Mouse (Mus musculus) cerebellum, postnatal 25 days (tissue): ENCODE data around the gene Nkx2-4.
A peak's percentile ranks its signal among the peaks of the same experiment; 100 is the strongest.

Source experiments
- DNase-seq, 2 experiments: peaks; one replicate each; pipeline ENCODE4 v3.0.0; 2021; ENCODE audit warnings: mixed read lengths in 2 of 2

Nkx2-4 gene

DNA sequence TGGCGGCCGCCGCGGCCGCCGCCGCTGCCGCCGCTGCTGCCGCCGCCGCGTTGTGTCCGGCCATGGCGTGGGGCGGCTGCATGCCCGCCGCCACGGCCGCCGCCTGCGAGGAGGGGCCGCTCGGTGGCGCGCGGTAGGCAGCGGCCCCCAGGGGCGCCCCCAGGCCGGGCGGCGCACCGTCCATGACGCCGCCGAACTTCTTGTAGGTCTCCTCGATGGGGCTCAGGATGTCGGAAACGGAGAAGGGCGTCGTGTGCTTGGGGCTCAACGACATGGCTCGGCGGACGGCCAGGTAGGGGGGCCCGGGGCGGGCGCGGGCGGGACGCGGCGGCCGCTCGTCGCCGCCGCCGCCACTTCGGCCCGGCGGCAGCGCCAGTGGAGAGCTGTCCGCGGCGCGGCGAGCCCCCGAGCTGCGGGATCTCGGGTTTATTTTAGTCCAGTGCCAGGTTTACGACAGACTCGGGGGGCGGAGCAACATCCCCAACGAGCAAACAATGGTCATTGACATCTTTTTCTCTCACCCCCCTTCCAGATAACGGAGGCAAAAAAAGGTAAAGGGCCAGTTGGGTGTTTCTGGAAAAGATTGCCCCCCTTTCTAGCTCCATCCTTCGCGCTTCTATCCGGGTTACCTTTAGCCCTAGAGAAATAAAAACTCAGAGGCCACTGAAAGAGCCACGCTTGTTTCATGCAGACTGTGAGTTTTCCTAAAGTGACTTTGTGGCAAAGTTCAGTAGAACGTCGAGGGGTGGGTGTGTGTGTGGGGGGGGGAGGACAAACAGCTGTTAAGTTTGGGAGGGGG, at the start of gene Nkx2-4:
TSS of gene Nkx2-4 (minus strand) at position 374 of the 799 bp plus-strand sequence.
- DNase-seq = peak in 1 of 2 experiments; percentile 4

DNA sequence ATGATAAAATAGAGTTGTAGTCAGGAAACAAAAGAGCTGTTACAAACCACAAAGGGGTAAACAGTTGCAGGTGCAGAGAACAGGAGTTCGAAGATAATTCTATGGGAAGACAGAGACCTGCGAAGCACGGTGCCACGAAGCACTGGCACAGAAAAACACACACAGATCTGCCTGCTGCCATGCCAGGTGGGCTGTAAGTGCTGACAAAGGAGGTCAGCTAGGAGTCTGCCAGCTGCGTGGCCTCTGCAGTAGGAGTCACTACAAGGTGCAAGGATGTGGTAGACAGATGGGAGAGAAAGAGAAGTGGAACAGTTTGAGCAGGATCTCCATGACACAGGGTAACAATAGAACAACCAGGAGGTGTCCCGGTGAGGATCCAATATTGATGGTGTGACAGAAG, 42.1 kb upstream of the Nkx2-4 start:
- no peak for DNase-seq

DNA sequence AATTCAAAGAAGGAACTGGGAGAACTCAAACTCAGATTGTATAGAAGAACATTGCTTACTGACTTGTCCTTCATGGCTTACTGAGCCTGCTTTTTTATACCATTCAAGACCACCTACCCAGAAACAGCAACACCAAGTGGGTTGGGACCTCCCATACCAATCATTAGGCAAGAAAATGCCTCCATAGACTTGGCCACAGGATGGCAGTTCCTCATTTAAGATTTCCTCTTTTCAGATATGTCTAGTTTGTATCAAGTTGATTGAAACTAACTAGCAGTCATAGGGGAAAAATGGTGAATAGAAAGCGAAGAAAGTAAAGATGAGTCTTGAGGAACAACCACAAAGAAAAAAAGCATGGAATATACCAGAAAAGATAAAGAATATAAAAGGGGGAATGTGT, 34.5 kb upstream of the Nkx2-4 start:
- DNase-seq = no peak

DNA sequence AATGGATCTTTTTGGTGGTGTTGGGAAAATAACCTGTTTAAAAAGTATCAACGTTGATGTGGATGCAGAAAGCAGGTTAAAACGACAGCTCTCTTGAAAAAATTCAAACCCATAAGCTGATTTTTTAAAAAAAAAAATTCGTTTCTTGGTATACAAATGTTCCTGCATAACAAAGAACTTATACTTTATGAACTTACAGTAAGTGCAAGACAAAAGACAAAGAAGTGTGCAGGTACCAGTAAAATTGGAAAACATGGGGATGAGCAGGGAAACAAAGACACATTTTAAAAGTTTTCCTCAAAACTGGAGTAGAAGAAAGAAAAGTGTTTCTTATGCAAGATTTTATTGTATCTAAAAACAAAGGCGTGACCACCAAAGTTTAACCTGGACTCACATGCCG, 1.2 kb upstream of the Nkx2-4 start:
- DNase-seq = no peak

DNA sequence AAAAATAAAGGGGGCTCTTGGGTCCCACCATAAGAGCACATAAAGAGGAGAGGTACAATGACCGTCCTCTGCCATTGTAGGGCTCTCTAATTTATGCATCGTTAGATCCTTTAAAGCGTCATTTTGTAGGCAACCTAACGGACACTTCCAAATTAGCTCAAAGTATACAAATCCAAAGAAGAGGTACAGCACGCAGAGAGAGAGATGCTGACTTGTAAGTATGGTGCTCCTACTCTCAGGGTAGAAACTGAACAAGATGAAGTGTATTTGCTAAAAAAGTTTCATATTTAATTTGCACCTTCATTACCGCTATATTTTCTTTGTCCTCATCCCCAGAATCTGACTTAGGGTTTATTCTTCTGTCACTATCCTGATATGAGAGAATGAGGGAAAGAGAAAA, 692 bp upstream of the Nkx2-4 start:
- no peak for DNase-seq

DNA sequence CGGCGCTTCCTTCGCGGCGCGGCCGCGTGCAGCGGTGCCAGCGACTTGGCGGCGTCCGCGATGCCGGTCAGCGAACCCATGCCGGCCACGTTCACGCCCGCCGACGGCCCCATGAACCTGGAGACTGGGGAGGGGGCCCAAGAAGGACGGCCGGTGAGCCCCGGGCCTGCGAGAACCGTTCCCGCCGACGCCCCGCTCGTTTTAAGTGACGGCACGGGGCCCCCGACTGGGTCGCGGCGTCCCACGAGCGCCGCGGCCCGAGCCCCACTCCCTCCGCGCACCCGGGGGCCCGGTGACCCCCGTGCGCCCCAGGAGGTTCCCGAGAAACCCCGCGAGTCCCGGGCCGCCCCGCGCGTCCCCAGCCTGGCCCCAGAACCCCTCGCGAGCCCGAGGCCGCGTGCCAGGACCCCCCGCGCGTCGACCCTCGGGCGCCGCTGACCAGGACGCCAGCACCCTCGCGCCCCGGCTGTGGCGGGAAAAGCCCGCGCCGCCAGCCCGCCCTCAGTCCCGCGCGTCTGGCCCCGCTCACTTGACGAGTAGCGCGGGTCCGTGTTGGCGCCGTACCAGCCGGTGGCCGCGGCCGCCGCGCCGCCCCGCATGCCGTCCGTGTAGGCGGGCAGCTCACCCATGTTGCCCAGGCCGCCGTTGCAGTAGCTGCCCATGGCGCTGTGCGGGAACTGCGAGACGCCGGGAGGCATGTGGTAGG, 726 bp downstream of the Nkx2-4 start:
- peak; percentile 10 to 23 for DNase-seq

DNA sequence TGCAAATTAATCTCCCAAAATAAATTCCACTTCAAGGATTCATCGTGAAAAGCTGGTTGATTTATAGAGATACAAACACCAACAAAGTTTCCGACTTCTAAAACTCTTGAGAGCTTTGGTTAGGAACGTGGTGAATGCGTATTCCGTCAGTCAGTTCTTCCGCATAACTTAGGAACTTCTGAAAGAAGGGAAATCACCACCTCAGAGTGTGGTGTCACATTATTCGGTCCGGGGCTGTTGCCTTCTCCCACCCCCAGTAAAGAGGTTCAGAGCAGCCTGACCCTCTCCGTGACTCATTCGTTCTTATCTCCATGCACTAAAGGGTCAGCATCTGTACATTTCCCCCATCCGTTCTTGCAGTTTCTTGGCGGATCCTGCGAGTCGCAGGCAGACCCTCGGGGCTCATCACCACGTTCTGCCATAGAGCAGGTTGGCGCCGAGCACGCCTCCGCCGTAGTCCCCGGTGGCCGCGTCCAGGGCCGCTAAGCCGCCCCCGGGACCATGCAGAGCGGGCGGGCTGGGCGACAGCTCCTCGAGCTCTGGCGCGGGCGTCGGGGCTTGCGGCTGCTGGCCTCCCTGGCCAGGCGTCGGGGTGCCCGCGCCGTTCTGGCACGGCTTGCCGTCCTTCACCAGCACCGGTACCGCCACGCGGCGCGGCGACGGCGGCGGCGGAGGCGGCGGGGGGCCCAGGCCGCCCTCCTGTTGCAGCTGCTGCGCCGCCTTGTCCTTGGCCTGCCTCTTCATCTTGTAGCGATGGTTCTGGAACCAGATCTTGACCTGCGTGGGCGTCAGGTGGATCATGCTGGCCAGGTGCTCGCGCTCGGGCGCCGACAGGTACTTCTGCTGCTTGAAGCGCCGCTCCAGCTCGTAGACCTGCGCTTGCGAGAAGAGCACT, 1.5 kb downstream of the Nkx2-4 start:
- peak; percentile 16 to 22 for DNase-seq

DNA sequence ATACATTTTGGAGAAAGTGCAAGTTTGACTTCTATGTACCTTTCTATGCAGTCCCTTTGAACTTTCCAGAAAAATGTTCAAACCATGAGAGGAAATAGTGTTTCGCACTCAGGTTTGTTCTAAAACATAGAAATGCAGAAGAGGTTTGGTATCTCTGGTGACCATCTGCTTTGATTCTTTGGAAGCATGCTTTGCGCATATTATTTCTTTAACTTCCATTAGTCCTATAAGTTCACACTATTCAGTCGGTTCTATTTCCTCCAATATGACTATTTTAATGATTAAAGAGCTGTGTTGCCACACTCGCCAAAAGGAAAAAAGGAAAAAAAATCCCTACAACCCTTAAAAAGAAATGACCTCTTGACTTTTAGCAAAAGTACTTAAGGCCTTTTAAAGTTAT, 2.9 kb downstream of the Nkx2-4 start:
- no peak for DNase-seq

DNA sequence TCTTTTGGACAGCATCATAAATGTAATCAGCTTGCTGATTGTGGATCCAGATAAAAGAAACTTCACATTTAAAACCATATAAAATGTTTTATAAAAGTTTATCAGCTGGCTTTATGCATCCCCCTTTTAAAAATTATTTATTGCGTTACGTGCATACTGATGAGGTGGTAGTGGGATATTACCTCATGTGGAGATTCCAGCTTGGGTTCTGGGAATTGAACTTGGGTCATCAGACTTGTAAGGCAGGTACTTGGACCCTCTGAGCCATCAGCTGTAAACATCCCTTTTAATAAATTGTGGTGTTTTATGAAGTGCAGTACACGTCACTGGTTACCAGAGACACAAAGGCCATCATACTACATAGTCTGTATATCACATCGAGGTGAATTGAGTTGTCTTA, 10.8 kb downstream of the Nkx2-4 start:
- no peak for DNase-seq

DNA sequence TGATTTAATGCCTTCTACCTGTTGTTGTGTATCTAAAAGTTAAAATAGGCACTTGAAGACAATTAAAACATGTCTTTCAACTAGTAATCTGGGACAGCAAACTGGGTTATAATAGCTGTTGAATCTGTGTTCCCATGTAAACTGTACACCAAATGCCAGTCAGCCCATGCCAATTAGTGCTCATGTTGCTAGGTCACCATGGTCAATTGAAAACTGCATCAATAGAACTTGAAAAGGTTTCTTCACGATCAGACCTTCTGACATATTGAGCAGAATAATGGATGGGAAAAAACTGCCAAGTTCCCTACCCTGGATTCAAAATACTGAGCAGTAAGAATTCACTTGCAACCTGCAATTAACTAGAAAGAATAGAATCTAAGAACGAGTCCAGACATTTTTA, 11.3 kb downstream of the Nkx2-4 start:
- no peak for DNase-seq

DNA sequence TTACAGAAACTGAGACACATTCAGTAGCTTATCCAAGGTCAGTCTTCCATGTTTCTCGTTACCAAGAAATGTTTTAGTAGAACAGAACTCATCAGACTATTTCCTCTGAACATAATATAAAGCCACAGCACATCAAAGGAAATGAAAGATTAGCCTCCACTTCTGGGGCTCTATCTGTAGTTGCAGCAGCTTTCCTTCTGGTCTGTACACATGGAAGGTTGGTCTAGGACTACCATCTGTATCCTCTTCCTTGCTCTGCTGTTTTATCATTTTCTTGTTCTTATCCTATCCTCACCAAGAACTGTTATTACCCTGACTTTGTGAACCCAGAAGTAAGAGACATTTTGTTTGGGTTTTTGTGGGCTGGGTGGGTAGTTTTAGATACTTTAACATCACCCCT, 14.9 kb downstream of the Nkx2-4 start:
- DNase-seq = no peak

DNA sequence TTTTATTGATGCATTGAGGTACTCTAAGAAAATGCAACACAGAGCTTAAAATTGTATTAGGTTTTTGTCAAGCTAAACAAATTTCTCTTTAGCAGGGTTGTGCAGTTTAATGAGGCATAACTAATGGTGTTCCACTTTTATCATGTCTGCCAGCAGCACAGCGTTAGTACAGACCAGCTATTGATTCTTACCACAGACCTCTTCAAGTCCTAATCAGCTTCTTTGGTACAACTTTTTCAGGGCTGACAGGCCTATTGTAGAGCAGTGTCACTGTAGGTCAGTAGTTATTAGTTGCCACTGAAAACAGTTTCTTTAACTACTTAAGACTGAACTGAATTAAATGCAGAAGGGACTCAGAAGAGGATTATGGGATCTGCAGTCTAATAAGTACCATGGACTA, 16.2 kb downstream of the Nkx2-4 start:
- DNase-seq = no peak

DNA sequence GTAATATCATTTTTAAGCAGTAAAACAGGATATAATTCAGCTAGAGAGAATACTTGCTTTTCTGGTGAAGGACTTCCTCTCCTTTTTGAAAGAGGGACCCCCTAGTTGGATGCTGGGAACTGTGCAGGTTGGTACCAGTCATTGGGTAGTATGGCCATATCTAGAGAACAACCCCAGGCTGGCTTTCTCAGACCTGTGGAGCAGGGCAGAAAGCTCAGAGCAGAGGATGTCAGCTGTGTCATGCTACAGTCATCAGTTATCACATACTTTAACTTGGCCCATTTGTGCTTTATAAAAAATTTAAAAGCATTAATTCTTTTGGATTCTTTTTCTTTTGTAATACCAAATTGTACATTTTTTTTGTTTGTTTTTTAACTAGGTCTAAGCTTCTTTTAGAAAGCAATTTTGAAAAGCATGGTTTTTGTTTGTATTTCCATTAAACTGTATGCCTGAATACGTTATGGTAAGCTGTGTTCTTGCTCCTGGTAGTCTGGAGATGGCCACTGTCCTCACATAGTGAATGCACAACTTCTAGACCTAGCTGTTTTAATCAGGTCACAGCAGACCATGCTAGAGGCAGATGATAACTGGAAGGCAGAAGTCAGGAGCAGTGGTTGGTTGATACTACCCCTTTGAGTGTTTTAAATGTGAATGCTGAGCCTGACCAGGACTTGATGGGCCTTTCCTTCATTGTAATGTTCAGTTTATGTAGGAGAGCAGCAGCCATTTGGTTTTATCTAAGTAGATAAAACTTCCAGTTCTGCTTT, 17.6 kb downstream of the Nkx2-4 start:
- no peak for DNase-seq

DNA sequence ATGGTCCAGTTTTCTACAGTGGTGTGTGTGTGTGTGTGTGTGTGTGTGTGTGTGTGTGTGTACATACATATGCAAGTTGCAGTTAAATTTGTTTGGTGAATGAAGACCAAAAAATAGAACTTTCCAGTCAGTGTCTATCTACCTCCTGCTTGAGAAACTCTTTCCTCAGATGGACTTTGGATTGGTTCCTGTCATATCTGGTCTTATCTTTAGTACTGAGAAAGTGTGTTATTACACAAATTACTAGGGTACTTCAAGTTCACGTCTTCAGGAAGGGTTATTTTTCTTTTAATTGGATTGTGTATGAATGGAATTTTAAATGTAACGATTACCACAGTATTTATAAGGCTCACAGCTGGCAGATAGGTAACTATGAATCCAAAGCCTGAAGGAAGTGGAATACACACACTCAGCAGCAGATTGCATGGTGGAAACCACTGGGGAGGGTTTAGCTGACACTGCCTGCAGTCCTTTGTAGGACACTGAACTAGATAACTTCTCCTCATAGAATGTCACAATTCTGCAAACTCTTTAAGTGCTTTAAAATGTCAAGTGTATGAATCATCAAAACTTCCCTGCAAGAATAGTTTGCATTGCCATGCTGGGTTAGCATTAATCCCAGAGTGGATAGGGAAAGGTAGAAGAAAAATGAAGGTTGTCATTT, 31.9 kb downstream of the Nkx2-4 start:
- no peak for DNase-seq

DNA sequence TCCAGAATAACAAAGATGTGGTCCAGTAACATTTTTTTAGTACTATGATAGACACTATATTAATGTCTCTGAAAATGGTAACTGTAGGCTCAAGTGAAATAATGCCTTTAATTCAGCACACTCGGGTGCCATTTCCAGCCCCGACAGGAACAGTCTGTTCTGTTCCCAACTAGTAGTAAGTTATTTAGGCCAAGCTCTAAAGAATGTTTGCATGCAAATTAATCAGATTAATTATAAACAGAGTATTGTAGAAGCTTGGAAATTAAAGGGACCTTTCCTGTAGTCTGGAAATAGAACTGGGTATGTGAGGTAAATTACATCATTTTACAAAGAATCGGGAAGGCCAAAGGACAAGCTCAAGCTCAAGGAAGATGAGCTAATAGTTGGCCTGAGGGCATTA, 38.2 kb downstream of the Nkx2-4 start:
- DNase-seq = no peak

DNA sequence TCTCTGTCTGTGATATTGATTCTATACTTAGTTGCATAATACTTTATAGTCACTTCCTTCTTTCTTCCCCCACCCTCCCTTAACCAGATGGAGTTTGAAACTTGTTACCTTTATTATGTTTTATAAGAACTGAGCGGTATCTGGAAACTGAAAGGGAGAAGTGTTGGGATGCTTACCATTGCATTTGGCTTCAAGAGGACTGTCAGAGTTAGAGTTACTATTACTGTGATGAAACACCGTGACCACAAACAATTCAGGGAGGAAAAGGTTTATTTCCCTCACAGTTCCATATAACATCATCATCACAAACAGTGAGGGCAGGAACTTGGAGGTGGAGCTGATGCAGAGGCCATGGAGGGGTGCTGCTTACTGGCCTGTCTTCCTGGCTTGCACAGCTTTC, 49.4 kb downstream of the Nkx2-4 start:
- DNase-seq = no peak
